Mouse (Mus musculus) A20 (cell line): ENCODE measurements around the gene Akr1b3.

Source experiments
- DNase-seq: peaks from one replicate; pipeline ENCODE4 v3.0.0-alpha.2; 2011; ENCODE audit warnings: low read depth, low spot score

Gene Akr1b3

DNA sequence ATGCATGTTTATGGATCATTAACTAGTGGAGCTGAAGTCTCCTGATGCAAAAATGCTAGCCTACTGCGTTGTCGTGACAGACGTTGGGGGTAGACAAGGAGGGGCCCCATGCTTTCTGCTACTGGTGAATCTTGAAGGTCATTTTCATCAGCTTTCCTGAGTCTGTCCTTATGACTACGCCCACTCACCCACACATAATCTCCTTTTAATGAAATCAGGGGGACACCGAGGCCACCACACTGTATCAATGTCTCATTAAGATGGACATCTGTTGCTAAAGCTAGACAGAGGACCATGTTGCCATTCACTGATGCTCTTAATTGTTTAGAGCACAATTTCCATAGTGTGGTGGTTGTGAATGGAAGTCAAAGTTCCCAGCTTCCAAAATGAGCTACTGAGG lies 58.7 kb downstream of the Akr1b3 start:
- DNase-seq: no peak
